Mouse (Mus musculus) urinary bladder, postnatal 25 days (tissue): Measurements from ENCODE around the gene Etv6.

Source experiments
- DNase-seq: peaks from one replicate; pipeline ENCODE4 v3.0.0; 2022; ENCODE audit warnings: low spot score

The Etv6 gene

GRCm38 (mm10) chr6:134171906-134172728 is 136.6 kb downstream of the Etv6 start:
- DNase-seq: no peak

GRCm38 (mm10) chr6:134173439-134173838 is 137.9 kb downstream of the Etv6 start:
- DNase-seq: no peak

- DNase-seq: no peak
These were observed 139.6 kb downstream of the Etv6 start for GRCm38 (mm10) chr6:134175059-134175458.

DNA sequence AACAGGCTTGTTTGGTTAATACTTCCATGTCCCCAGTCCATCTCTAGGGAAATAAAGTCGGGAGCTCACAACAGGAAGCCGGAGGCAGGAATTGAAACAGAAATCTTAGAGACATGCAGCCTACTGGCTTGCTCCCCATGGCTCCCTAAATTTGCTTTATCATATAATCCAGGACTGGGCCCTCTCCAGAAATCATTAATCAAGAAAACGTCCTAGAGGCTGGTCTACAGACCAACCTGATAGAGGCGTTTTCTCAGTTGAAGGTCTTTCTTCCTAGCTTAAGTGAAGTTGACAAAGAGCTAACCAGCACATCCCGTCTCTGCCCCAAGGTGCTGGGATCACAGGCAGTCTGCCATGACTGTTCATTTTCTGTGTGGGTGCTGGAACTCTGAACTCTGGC is 141.7 kb downstream of the Etv6 start:
- no peak for DNase-seq

DNA sequence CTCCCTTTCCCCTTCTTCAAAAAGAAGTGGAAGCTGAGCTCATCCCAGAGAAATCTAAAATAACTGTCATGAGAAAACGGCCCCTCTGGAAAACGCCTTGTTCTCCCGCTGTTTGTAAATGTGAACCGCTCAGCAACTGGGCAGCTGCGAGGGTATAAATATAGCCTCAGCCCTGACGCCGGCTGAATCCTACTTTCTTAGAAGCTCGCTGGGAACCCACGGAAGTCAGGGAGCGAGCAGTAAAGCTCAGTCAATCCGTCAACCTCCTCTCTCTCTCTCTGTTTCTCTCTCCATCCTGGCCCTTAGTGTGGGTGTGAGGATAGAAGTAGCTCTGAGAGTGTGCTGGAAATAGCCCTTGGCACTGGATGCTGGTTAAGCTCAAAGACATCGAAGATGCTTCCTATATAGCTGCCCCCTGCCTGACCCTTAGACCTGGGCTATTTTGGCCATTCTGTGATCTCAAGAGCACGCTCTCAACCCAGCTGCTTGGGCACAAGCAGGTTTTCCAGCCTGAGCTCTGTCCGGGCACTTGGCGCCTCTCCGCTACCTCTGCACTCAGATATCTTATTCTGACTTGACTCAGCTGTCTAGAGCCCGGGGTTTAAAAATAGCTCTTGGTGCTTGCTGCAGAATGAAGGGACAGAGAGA is 146.9 kb downstream of the Etv6 start:
- DNase-seq: no peak

DNA sequence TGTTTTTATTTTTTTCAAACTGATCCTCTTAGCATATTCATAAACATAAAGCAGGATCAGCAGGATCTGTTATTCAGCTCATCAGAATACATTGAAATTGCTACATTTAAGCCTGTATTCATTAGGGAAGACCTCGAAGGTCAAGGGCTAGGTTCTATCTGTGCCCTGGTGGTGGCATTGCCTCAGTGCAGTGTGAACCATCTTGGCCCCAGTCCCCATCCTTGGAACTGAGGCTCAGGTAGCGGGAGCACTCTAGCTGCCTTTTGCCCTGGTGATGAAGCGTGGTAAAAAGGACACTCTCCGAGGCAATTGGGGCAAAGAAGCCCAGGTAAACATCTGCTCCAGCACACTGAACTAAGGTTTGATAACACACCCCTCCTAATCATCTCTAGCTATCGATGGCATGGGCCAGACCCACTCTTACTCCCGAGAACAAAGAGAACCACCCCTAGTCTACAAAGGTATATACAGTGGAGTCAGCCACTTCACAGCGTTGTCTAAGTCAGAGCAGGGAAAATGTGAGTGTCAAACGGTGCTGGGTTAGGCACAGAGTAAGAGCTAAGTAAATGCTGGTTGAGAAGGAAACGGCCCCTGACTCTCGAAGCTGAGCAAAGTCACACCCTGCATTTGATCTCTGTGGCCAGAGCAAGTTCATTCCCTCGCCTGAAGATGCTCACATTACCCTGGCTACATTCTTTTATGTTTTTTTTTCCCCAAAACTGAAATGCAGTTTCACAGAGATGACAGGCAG is 148.3 kb downstream of the Etv6 start:
- no peak for DNase-seq

DNA sequence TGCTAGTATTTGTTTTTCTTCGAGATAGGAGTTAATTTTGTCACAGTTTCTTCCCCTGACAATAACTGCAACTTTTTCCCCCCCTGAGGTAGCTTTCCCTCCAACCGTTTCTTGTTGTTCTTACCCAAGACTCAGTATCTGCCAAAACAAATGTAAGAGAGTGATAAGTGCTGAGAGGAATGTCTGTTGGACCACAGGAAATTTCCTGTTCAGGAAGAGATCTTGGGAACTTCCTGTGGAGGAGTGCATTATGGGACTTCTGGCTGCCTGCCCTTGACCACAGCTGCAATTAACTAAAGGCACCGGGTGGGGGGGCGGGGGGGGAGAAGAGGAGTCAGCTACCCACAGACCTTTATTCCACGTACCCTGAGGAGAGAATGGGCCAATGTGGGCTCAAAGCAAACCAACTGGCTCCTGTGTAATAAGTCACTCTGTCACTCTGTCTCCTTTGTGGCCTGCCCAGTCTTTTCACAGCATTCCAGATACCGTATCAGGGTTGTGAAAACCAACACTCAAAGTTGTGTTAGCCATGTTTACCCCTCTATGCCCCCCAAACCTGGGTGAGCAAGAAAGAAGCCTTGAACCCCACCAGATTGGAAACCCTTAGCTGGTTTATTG is 150.9 kb downstream of the Etv6 start:
- DNase-seq: no peak

DNA sequence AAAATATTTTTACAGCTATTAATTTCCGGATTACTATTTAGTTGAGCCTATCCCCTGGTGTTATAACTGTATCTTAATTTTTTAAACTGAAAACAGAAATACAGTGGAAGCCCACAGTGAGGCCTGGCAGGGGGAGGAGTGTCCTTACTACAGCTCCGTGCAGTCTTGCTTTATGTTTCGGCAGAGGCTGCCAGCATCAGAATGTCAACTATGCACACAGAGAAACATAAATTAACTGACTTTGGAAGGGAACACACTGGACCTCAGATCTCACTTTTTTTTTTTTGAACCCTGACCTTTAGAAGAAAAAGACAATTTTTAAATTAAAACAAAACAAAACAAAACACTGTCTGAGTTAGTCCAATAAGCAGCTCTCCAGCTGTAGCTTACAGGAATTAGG is 153.2 kb downstream of the Etv6 start:
- DNase-seq: no peak

DNA sequence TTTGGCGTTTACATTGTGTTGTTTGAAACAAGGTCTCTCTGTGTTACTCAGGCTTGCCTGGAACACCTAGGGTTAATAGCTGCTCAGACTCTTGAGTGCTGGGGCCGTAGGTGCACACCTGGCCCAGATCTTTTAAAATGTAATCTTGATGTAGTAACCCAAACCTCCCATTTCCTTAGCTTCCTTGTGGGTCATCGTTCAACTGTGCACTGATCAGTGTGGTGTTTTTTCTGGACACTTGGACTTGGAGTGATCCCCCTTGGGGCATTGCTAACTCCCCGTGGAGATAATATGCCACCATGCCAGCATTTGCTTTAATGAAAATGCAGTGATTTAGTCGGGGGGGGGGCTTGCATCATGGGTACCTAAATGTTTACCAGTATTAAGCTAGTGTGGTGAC is 153.7 kb downstream of the Etv6 start:
- DNase-seq: no peak

DNA sequence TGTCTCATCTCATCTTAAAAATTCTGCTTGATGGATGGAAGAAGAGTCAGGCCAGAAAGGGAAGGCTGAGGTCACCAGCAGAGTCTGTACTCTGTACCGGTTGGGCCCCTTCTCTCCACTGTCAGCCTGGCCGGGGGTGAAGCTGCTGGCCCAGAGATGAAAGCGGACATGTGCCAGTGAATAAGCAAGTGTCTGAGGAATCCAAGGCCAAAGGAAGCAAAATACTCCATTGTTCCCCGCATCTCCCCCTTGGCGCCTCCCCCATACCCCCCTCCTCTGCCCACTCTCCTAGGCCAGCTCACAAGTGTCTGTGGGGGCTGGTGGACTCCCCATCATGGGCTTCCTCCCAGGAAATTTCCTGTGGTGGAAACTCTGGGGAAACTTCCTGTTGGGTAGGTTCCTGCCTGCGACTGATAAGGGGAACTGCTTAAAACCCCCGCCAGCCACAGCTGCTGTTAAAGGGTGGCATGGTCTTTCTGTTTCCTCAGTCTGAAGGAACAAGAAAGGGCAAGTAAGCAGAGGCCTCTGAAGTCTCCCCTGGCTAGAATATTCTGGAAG is 154.2 kb downstream of the Etv6 start:
- no peak for DNase-seq

DNA sequence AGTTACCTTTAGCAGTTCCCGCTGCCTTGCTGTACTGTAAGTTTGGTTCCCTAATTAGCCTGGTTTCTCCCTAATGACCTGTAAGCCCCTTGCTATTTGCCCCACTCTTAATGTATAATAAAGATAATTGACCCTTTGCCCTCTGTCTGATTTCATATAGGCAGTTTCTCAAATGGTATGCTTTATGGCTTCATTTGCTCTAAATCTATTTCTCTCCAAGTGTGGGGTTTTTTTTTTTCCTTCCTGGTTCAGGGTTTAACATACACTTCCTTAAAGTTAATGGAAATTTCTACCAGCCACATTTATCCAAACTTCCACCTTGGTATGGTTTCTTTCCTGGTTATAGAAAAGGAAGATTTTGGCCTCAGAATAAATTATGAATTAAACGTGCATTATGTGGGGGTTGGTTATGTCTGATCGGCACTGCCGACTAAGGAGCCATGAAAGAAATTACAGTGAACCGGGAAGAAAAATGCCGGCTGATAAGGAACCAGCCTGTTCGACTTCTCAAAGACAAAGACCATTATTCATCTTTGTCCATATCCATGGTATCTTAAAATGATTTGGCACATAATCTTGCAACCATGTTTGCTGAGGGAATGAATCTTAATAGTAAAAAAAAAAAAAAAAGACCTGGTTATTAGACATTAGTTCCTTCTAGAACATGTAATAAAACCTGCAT is 155.2 kb downstream of the Etv6 start:
- DNase-seq: no peak

- no peak for DNase-seq
These were observed 157.2 kb downstream of the Etv6 start for GRCm38 (mm10) chr6:134192710-134193109.

DNA sequence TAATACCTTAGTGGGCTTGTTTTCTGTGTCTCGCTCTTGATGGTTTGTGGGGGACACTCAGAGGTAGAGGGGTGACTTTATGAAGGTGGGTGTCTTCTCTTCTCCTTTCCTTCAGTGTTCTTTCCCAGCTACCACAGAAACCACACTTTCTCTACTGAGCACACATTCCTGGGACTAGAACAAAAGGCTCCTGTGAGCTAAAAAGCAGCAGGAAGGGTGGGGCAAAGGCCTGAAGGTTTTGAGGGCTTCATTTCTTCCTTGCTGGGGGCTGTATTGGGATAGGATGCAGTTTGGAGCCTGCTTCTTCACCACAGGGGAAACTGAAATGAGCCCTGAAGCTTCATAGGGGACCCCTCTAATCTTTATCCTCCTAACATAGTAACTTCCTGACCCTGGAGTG is 164.4 kb downstream of the Etv6 start:
- no peak for DNase-seq

- no peak for DNase-seq
These were observed 165.1 kb downstream of the Etv6 start for GRCm38 (mm10) chr6:134200577-134200976.

DNA sequence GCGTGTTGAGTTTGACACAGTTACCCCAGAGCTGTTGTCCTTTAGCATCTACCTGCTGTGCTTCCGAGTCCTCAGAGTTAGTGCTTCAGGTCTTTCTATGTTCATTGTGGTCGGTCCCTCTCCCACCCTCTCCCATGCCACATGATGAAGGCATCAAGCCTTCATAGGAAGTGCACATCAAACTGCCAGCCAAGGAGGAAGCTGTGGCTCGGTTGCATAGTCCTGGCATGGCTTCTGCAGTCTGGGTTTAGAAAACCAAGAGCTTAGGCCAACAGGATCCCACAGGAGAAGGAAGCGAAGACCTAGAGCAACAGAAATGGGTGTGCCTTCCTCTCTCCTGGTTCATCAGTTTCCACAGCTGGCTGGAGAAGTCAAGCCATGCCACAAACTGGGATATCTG is 166.7 kb downstream of the Etv6 start:
- no peak for DNase-seq

GRCm38 (mm10) chr6:134205163-134205562 is 169.7 kb downstream of the Etv6 start:
- DNase-seq: no peak

GRCm38 (mm10) chr6:134205726-134206125 is 170.2 kb downstream of the Etv6 start:
- no peak for DNase-seq

- DNase-seq: no peak
These were observed 170.8 kb downstream of the Etv6 start for GRCm38 (mm10) chr6:134206251-134206650.

GRCm38 (mm10) chr6:134207391-134208179 is 172.1 kb downstream of the Etv6 start:
- DNase-seq: no peak

GRCm38 (mm10) chr6:134208180-134208952 is 172.9 kb downstream of the Etv6 start:
- no peak for DNase-seq
